Mouse (Mus musculus) ES-E14 (cell line): ENCODE measurements around the gene Dapl1.

Source experiments
- CHD2 ChIP-seq: IDR thresholded peaks from 2 replicates; pipeline ENCODE4 v1.6.1; 2014; ENCODE audit warnings: mild to moderate bottlenecking, low read depth, low read length, inconsistent platforms
- HCFC1 ChIP-seq: IDR thresholded peaks from 2 replicates; pipeline ENCODE4 v1.6.1; 2012; ENCODE audit warnings: low read length, inconsistent platforms, borderline replicate concordance; ENCODE audit not compliant: insufficient read depth
- MAFK ChIP-seq: IDR thresholded peaks from 2 replicates; pipeline ENCODE4 v1.6.1; 2014; ENCODE audit warnings: mild to moderate bottlenecking, low read depth, low read length, inconsistent platforms; ENCODE audit not compliant: insufficient read depth
- ZC3H11A ChIP-seq: IDR thresholded peaks from 2 replicates; pipeline ENCODE4 v1.6.1; 2012; ENCODE audit warnings: low read depth, mild to moderate bottlenecking, inconsistent platforms, low read length, borderline replicate concordance
- ZNF384 ChIP-seq: IDR thresholded peaks from 2 replicates; pipeline ENCODE4 v1.6.1; 2012; ENCODE audit warnings: low read depth, low read length, inconsistent platforms

DNA sequence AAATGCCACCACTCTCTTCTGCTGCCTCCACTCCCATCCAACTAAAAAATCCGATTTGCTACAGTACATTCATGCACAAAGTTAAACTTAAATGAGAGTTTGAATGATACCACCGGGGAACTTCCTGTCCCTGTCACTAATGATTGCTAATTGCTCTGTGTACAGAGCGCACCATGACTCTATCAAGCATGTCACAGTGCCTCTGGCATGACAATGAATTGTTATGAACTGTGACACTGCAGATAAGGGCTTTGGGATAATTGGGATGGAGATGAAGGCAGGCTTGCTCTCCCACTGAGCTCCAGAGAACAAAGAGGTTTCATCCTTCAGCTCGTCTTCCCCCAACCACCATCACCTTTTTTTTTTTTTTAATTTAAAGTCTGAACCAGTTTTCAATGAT, 1.2 kb downstream of the Dapl1 start:
- no peak for TF ChIP-seq CHD2
- TF ChIP-seq ZC3H11A: no peak
- no peak for TF ChIP-seq HCFC1
- no peak for TF ChIP-seq MAFK
- TF ChIP-seq ZNF384: no peak
